Mouse (Mus musculus): ENCODE measurements around the gene Srsf3. TPM values are rescaled to one million over a fixed set of nuclear protein-coding genes. Genes with fewer than 3 reads are reported as not detected.
"Not testable (repeated sequence)": the region's sequence is repeated elsewhere in the genome, so short reads cannot be mapped to it uniquely, and the experiment has no call there.

Srsf3 gene
- total RNA-seq, 2 experiments from 2014 or later, result 152 to 159 TPM

DNA sequence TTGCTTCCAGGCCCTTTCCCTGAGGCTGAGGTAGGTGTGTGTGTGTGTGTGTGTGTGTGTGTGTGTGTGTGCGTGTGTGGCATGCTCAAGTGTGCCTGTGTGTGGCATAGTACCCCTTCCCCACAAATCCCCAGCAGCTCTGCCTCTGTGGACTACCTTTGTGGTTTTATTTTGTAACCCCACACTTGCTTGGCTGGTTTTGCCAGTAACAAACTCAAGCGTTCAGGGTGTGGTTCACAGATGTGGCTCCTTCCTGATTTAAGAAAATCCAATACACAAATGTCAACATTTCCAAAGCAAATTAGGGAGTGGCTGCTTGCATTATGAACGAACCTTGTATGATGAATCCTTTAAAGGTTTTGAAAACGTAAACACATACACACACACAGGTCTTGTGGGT, 15.7 kb upstream of the Srsf3 start:
- intact Hi-C loops (cut with DNase I), result no loop called here
- DNase-seq, result no peak

DNA sequence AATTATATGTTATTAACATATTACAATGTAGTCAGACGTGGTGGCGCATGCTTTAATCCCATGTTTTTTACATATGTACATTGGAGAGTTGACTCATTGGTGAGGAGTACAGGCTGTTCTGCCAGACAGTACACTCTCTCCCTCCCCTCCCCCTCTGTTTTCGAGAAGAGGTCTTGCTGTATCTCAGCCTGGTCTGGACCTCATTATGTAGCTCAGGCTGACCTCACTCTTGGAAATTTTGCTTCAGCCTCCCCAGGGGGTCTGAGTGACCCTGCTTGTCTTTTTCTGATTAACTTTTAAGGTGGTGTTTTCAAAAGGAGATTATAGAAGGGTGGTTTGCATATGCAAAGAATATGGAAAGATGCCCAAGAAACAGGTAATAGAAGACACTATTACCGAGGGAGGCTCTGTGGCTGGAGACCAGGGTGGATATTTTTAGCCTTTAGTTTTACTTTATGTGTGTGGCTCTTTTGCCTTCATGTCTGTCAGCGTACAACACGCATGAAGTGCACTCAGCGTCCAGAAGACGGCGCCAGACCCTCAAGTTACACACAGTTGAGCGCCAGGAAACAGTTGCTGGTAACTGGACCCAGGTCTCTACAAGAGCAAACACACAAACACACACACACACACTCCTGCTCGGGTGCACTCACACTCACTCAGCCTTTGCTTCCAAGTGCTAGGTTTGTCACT, 14.0 kb upstream of the Srsf3 start:
- DNase-seq, result peak; percentile 53 to 61
- intact Hi-C loops (cut with DNase I), result no loop called here

DNA sequence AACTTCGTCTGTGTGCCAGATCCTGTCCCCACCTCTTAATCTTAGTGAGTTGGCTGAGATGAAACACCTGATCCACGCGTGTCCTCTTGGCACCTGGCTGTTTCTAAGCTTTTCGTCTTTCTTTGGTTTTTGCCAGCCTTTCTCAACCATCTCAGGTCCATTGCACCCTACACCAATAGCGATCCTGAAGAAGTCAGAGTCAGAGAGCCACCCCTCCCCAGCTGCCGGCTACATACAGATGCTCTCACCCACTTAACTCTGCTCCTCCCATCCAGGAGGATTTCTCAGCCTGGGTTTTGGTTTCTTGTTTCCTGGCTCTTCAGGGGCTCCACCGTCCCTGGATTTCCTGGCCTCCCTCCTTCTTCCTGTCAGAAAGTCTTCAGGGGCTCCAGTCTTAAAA, 13.0 kb upstream of the Srsf3 start:
- intact Hi-C loops (cut with DNase I), result no loop called here
- DNase-seq, result no peak

DNA sequence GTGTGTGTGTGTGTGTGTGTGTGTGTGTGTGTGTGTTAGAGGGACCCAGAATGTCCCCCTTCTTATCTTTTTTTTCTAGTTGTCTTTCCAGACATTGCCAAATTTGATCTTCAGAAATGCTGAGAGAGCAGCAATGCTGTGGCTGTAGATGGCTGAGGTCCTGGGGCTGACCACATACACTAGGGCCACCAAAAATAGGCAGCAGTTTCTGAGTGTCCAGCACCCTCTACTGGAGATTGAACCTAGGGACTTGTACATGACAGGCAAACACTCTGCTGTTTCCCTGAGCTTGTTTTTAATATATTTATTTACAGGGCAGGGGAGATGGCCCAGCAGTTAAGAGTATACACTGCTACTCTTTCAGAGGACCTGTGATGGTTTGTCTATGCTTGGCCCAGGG, 12.0 kb upstream of the Srsf3 start:
- intact Hi-C loops (cut with DNase I), result no loop called here
- DNase-seq, result peak; percentile 51 to 59

DNA sequence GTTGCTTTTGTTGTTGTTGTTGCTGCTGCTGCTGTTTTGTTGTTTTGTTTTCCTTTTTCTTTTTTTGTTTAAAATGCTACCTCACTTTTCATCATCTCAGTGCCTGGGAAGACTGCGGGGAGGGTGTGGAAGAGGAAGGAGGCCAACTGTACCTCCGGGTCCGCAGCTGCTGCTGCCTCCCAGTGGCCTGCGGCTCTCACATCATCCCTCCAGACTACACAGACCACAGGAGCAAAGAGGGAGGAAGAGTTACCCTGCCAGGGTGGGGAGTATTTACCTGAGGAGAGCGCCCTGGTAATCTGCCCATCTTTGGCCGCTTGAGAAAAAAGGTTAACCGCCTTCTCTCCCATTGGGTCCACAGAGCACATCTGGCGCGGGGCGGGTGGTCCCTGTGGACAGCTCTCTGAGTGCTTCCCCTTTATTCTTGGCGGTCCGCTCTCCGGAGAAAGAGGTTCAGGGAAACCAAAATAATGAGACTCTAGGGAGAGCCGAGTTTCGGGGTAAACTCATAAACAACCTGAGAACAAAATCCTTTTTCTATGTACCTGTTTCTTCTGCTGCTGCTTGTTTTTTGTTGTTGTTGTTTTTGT, 10.1 kb upstream of the Srsf3 start:
- intact Hi-C loops (cut with DNase I), result loop anchor here (2.0 kb wide), 1 partner anchor 36 kb away; no protein-coding TSS in a partner anchor
- peak; percentile 39 to 46 for DNase-seq

DNA sequence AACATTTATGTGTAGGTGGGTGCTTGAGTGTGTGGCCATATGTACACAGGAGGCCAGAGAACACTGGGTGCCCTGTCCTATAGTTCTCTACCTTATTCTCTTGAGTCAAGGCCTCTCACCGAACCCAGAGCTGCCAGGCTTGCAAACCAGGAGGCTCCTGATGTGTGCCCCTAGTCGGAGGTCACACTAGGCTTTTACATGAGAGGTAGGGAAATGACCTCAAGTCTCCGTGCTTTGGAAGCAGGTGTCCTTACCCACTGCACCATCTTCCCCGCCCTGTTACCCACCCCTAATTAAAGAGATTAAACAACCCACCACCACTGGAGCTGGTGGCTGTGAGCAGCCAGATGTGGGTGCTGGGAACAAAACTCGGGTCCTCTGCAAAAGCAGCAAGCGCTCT, 9.1 kb upstream of the Srsf3 start:
- DNase-seq, result no peak
- intact Hi-C loops (cut with DNase I), result loop anchor here (2.0 kb wide), 1 partner anchor 37 kb away; no protein-coding TSS in a partner anchor

DNA sequence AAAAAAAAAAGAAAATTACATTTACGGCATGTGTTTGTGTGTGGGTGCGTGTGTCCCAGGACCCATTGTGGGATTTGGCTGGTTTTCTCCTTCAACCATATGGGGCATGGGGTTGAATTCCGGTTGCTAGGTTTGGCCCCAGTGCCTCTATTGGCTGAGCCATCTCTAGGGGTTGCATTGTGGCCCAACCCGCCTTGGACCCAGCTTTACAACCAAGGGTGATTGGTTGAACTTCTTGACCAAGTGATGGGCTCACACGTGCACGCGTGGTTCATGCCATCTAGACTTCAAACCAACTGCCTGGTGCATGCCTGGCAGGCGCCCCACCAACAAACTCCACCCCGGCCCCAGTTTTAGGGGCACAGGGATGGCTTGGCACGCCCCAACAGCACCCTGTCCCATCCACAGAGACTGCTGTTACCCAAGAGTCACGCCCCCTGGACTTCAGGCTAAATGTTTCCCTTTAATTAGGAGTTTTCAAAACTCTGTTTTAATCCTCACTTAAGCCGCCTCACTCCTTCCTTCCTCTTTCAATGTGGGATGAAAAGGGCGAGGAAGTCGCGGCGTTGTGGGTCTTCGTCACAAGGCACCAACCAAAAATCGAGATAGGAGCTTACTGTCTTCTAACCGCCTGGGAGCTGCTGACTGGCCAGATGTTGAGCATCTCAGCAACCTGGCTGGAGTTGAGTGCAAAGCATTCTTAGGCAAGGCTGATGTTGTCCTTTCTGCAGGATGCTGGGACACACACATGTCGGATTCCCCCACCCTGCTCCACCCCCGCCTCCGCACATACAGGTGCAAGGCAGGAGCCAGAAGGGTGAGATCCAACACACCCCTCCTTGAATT, 8.2 kb upstream of the Srsf3 start:
- DNase-seq, result no peak
- intact Hi-C loops (cut with DNase I), result no loop called here

DNA sequence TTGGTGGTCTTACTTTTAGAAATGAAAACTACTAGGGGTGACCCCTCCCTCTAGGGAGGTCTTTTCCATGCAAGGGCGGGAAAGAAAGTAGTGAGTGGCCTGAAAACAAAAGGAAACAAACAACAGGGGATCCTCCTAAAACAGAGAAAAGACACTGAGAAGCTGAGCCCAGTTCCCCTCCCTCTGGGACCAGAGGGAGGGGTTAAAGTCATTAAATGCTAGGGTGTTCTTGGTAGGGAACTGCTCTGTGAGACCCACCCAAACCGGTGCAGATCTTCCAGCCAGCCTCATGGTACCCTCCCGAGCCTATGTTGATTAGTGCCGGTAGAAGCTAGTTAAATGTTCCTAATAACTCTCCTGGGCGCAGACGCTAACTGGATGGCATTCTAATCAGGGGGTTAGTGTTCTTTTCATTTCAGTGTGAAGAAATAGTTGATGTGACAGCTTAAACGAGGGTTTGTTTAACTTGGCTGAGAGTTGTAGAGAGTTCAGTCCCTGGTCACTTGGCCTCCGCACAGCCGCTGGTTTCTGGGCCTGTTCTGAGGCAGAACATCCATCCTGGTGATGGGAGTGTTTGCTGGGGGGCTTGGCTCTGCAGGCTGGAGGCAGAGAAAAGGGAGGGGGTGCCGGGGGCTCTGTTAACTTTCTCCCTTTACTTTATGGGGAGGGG, 7.4 kb upstream of the Srsf3 start:
- DNase-seq, result peak in 1 of 2 experiments; percentile 50
- intact Hi-C loops (cut with DNase I), result no loop called here

DNA sequence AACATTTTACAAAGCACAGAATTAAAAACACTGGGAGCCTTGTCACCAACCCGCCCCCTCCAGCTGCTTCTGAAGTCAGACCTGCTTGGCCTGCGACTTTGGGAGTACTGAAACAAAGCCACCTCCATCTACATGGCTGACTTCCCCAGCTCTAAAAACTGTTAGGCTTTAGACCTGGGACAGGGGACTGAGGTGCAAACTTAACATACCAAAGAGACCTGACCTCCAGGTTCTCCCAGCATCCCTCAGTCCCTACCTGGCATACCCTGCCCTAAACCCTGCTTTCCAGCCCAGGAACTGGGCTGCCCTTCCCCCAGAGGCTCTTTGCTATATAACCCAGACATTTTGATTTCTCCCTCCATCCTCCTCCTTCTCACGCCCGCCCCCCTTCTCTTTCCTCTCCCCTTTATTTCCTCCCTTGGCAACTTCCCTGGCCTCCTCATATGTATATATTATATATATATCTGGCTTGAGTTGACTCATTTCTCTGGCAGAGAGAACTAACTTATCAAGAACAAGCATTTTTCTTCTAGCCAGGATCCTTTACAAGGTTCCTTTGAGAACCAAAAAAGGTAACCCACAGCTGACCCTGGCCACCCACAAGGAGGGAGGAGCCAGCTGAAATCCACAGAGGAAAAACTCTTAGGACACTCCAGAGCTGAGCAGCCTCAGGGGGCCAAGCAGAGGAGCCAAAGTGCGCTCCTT, 5.6 kb upstream of the Srsf3 start:
- no peak for DNase-seq
- intact Hi-C loops (cut with DNase I), result no loop called here

DNA sequence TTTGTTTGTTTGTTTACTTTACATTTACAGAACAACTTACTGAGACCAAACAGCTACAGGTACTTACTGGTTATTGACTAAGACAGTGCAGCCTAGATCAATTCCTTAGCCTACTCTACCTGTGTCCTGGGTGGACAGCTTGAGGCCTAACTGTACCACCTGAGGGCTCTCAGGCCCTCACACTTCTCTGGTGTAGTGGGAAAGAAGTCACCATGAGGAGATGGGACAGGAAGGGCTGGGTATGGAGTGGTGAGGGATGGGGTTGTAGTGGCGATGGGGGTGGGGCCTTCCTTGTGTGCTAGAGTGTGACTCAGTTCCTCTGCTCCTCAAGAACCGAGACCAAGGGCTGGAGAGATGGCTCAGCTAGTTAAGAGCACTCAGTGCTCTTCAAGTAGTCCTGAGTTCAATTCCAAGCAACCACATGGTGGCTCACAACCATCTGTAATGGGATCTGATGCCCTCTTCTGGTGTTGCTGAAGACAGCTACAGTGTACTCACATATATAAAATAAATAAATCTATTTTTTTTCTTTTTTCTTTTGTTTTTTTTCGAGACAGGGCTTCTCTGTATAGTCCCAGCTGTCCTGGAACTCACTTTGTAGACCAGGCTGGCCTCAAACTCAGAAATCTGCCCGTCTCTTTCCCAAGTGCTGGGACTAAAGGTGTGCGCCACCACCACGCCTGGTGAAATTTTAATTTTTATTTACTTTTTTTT, 1.9 kb upstream of the Srsf3 start:
- no peak for DNase-seq
- intact Hi-C loops (cut with DNase I), result no loop called here

DNA sequence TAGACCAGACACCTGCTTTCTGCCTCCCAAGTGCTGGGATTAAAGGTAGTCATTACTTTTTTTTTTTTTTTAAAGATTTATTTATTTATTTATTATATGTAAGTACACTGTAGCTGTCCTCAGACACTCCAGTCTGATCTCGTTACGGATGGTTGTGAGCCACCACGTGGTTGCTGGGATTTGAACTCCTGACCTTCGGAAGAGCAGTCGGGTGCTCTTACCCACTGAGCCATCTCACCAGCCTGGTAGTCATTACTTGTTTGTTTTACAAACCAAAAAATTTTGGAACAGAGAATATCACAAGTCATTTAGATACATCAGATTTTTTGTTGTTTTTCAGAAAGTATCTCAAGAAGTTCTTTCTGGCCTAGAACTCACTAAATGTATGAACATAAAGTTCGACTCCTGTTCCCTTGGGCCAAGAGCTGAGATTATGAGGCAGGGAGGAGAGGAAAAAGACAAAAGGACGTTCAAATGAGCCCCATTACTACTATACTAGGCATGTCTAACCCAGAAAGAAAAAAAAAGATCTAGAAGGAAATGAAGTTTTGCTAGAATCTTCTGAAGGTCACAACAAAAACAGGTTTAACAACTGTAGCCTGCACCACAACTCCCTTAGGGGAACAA, 1.2 kb upstream of the Srsf3 start:
- intact Hi-C loops (cut with DNase I); DNase-seq: not testable (repeated sequence)

DNA sequence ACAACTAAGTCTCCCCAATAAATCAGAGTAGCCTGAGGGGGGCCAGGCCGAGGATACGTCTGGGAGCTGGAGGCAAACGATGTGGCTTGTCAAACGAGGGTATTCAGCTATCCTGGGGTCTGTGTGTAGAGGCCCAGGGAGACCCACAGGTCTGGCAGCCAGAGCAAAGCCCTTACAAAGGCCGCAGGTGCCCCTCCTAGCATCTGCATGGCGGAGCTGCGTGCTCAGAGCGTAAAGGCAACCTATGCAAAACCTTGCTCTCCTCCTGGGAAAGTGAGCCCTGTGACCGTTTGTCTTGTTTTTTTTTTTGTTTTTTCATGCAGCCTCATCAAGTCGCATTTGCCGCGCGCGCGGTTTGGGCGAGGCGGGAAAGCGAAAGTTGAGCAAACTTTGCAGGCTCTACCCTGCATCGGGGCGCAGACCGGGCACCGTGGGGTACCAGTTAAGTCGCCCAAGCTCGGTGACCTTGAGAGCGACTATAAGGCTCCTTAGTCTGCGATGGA, 606 bp upstream of the Srsf3 start:
- DNase-seq, result peak in 1 of 2 experiments; percentile 62
- intact Hi-C loops (cut with DNase I), result no loop called here

DNA sequence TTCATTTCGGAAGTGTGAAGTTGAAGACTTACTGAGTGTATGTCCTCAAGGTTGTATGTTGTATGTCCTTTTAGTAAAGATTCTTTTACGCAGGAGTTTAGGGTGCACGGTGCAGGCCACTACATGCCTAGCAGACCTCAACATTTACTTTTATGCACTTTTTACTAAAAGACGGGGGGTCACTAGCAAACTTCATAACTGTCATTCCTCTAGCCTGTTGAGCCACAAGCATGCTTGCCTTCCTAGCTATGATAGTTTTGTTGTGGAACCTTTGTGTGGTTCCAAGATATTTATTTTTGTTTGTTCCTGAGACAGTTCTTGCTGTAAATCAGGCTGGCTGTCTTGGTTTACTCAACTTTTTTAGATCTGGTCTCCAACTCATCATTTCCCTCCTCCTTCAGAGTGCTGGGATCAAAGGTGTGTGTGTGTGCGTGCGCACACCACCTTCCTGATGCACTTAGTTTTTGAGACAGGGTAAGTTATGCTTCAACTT, 1.2 kb downstream of the Srsf3 start:
- intact Hi-C loops (cut with DNase I), result no loop called here
- DNase-seq, result no peak

DNA sequence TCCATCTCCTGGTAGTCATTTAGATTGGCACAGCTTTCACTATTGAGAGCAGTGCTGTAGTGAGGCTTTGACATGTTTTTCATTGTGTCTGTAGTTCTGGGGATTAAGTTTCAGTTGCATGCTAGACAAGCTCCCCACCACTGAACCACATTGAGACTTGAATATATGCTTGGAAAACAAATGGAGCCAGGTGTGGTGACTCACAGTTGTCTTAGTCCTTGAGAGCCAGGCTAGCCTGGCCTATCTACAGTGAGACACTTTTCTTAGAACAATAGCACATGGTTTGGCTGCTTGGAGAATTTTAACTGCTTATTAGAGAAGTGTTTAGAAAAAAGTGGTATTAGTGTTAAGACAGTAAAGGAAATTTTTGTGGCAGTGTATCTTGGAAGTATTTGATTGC, 1.8 kb downstream of the Srsf3 start:
- DNase-seq, result no peak
- intact Hi-C loops (cut with DNase I), result no loop called here

DNA sequence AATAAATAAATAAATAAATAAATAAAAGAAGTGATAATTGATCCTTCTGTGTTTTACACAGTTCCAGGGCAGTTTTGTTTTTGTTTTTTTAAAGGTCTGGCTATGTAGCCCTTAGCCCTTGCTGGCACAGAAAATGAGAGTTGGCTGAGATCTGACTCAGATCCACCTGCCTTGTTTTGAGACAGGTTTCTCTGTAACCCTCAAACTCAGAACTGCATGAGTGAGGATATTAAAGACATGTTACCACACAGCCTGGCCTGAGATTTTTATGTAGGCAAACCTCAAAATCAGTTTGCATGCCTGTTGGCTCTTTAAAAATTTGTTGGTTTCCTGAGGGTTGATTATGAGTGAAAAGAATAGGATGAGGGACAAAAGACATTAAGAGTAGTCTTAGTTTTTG, 3.1 kb downstream of the Srsf3 start:
- intact Hi-C loops (cut with DNase I), result no loop called here

DNA sequence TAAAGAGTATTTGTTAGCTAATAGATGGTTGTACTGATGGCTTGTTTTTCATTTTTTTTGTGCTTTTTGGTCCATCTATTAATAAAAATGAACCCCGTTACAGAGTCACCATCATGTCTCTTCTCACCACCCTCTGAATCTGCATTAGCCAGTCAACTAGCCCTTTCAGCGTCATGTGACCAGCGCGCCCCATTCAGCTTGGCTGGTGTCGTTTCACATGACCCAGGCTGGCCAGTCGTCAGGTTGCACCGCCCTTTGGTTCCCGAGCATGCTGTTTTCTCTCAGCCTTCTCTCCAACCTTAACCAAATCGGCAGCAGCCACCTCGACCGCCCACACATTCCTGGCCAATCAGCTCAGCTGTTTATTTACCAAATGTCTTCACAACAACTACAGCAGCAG, 6.9 kb downstream of the Srsf3 start:
- DNase-seq, result peak in 1 of 2 experiments; percentile 61
- intact Hi-C loops (cut with DNase I), result no loop called here

More for the DNA sequence above, 3.1 kb downstream of the Srsf3 start:
- no peak for DNase-seq

DNA sequence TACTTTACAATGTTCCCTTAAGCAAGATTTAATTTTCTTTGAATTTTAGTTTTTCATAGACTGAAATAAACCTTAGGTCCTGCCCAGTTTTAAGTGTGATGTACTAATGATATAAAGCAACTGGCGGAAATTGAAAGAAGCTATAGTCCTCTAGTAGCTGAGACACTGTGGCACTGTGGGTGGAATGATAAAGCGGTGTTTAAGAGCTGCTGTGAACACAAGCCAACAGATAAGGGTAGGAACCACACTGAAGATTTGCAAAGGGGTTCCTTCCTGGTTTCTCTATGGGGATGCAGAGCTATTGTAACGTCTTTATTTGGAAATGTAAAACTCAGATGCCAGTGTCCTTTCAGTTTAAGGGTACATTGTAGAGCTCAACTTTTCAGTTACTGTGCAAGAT, 9.2 kb downstream of the Srsf3 start:
- not testable (repeated sequence) for DNase-seq
- intact Hi-C loops (cut with DNase I), result loop anchor here (10.0 kb wide), 1 partner anchor 453 kb away; the partner anchor contains the start of gene Pim1

DNA sequence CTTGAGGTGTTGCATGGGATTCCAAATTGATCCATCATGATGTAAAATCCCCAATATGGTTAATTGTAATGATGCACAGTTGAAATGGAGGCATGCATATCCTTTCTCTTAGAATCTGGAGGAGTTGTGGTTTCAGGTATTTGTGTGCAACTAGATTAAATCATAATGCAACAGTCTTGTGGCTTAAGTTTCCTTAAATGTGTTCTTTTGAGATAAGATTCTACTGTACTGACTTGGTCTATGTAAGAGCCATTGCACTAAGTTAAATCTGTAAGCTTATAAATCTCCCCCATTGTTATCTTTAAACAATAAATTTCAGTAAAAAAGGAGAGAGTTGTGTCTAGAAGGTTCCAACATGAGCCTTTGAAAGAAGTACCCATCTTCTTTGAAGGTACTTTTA, 10.1 kb downstream of the Srsf3 start:
- intact Hi-C loops (cut with DNase I), result loop anchor here (10.0 kb wide), 1 partner anchor 452 kb away; the partner anchor contains the start of gene Pim1
- DNase-seq, result no peak

DNA sequence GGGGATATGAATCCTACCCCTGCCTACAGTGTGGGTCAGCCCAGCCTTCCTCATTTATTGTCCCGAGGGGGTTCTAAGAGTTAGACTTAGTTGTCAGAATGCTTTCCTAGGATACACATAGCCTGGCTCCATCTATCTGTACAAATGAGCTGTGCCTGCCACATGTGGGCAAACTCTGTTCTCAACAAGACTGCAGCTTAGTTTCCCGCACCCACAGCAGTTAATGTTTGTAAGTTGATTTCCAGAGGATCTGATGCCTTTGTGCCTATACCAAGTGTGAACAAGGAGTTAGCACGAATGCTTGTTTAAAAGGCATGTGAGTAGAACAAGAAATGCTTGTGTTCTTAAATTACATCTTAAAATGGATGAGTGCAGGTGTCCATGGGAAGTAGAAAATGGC, 11.2 kb downstream of the Srsf3 start:
- intact Hi-C loops (cut with DNase I), result loop anchor here (10.0 kb wide), 1 partner anchor 451 kb away; the partner anchor contains the start of gene Pim1
- DNase-seq, result no peak

All from heart, postnatal 10 days (tissue).